9 mouse cellular contexts compared by ENCODE assay signal in the genomic region with DNA sequence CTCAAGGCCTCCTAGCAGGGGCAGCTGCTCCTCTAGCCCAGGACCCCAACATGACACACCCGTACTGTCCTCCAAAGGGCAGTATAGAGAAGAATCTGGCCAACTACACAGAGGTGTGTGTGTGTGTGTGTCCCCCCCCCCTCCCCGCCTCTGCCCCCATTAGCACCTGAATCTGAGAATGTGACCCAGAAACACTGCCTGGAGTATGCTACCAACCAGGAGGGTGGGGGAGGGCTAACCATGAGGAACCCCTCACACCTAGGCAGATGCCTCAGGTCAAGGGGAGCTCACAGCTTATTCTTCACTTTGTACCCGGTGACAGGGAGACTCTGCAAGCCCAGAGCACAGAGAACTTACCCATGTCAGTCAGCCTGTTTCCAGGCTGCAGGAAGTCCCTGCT. TPM values are rescaled to one million over a fixed set of nuclear protein-coding genes. Genes with fewer than 3 reads are reported as not detected.
DNase-seq lines count a peak whose midpoint lies in the region; ATAC-seq and TF ChIP-seq lines count a peak whose summit lies in the region.
"Had no signal": no experiment of that assay in that cellular context is flagged by ENCODE, and none has a peak within 500 bp of the region (broad histone marks: within the 10 kb centered on the region; RNA-seq: fewer than 3 reads in every experiment).

No protein-coding gene starts in this region.

- 0 out of 2 replicates have a peak, but pooled peaks cover 6% of the 10 kb centered on the region for H3K36me3 ChIP-seq in lung, postnatal 0 days (ENCODE audit: insufficient read depth, low read length)
- H3K36me3 ChIP-seq in limb, embryonic 12.5 days: peaks cover 41% of the 10 kb centered on the region

- WGBS in lung, postnatal 0 days: 56% methylated on average over 3 of the region's 3 CpGs
- WGBS in limb, embryonic 12.5 days: 82% methylated on average over 3 of the region's 3 CpGs
- 63% methylated on average over 3 of the region's 3 CpGs for WGBS in olfactory bulb, adult 2 months

- H3K27me3 ChIP-seq in lung, postnatal 0 days (replicated peaks; ENCODE audit: insufficient read depth, low read length): no peaks in the 10 kb centered on the region
- no peaks in the 10 kb centered on the region for H3K27me3 ChIP-seq in limb, embryonic 12.5 days

- ATAC-seq in CD4-positive, CD25-positive, alpha-beta regulatory T cell, adult 4 months: no peak
- ATAC-seq in lung, postnatal 0 days: no peak
- ATAC-seq in limb, embryonic 12.5 days (ENCODE audit: insufficient number of reproducible peaks, insufficient read depth, low FRiP score, low TSS enrichment, low read depth): no peak
- no peak for ATAC-seq in monocyte, adult 5-6 weeks (replicated peaks; ENCODE audit: insufficient number of reproducible peaks, low FRiP score, low TSS enrichment, poor library complexity, severe bottlenecking)

- H3K4me2 ChIP-seq in lung, postnatal 0 days (replicated peaks; ENCODE audit: low read depth, low read length): peak overlapping the region; percentile 86
- H3K4me2 ChIP-seq in limb, embryonic 12.5 days: peak overlapping the region; percentile 88

- H3K4me3 ChIP-seq in lung, postnatal 0 days (ENCODE audit: low read depth, low read length): peak overlapping the region; percentile 93
- peak overlapping the region; percentile 90 for H3K4me3 ChIP-seq in limb, embryonic 12.5 days (replicated peaks)
- H3K4me3 ChIP-seq in olfactory bulb, adult 2 months (ENCODE audit: insufficient read depth, low read depth, low read length): peak overlapping the region; percentile 21

- DNase-seq in CD4-positive, CD25-positive, alpha-beta regulatory T cell, adult 2 months (ENCODE audit: low read depth, low spot score): peak; percentile 29
- DNase-seq in lung, postnatal 0 days (ENCODE audit: low spot score): no peak
- no peak for DNase-seq in lung, postnatal 4 days
- no peak for DNase-seq in cerebellum, postnatal 14 days

- TF ChIP-seq POLR2A in olfactory bulb, adult 2 months (IDR thresholded peaks at IDR 0.05; ENCODE audit: insufficient read depth, low read depth, low read length): no peak

- TF ChIP-seq CTCF in lung, postnatal 0 days (IDR thresholded peaks at IDR 0.05): no peak
- TF ChIP-seq CTCF in olfactory bulb, adult 2 months (IDR thresholded peaks at IDR 0.05; ENCODE audit: insufficient read depth, low read depth, low read length): no peak

- H3K9me3 ChIP-seq in lung, postnatal 0 days (ENCODE audit: low read length): no peaks in the 10 kb centered on the region
- H3K9me3 ChIP-seq in limb, embryonic 12.5 days: no peaks in the 10 kb centered on the region

- H3K27ac ChIP-seq in lung, postnatal 0 days (ENCODE audit: low read length): peak overlapping the region; percentile 98
- H3K27ac ChIP-seq in limb, embryonic 12.5 days: peak overlapping the region; percentile 99; the same call in 1 of the 2 replicates
- no peak overlapping the region for H3K27ac ChIP-seq in olfactory bulb, adult 2 months (ENCODE audit: insufficient read depth, low read depth, low read length)

- peak overlapping the region; percentile 92 for H3K9ac ChIP-seq in lung, postnatal 0 days (replicated peaks; ENCODE audit: low read depth)
- peak overlapping the region; percentile 86 for H3K9ac ChIP-seq in limb, embryonic 12.5 days (replicated peaks)

- no peak for TF ChIP-seq EP300 in lung, postnatal 0 days (IDR thresholded peaks at IDR 0.05)

- peaks cover 19% of the 10 kb centered on the region; the same call in 1 of the 2 replicates for H3K4me1 ChIP-seq in lung, postnatal 0 days (ENCODE audit: insufficient read depth, low read depth, low read length)
- peaks cover 25% of the 10 kb centered on the region for H3K4me1 ChIP-seq in limb, embryonic 12.5 days (replicated peaks)
- peaks cover 30% of the 10 kb centered on the region for H3K4me1 ChIP-seq in olfactory bulb, adult 2 months (ENCODE audit: control insufficient read depth, insufficient read depth, low read length)

RNA-seq across cellular contexts. Expression of a gene that starts 2.4 kb away (rescaled TPM):
- 10 to 100 TPM; 19.3 to 21.6 TPM for polyA plus RNA-seq in CD4-positive, CD25-positive, alpha-beta regulatory T cell, adult 4 months (2017; shearing (Covaris generic))
- 33.7 and 39.5 TPM in 2 replicates for polyA plus RNA-seq in lung, postnatal 0 days (2015; fragmentation: Nextera tagmentation; extraction: Ambion mirVana)
- 31.5 and 35.3 TPM in 2 replicates for polyA plus RNA-seq in limb, embryonic 12.5 days (2016; fragmentation: Nextera tagmentation; extraction: Ambion mirVana)
- not detected in 2 replicates for polyA plus RNA-seq in olfactory bulb, adult 2 months (2012; ENCODE audit: insufficient read depth, insufficient read length, low replicate concordance, missing spikeins)
- 11.3 to 32.6 TPM (median 13.8 TPM) in 3 replicates for total RNA-seq in monocyte, adult 5-6 weeks (2017)

RNA-seq across cellular contexts. Expression of a gene that starts 8.3 kb away (rescaled TPM):
- 10 to 100 TPM; 35.2 to 58.5 TPM for polyA plus RNA-seq in CD4-positive, CD25-positive, alpha-beta regulatory T cell, adult 4 months (2017; shearing (Covaris generic))
- polyA plus RNA-seq in lung, postnatal 0 days (2015; fragmentation: Nextera tagmentation; extraction: Ambion mirVana): 75.6 and 76.7 TPM in 2 replicates
- polyA plus RNA-seq in limb, embryonic 12.5 days (2016; fragmentation: Nextera tagmentation; extraction: Ambion mirVana): 87.1 and 87.5 TPM in 2 replicates
- polyA plus RNA-seq in olfactory bulb, adult 2 months (2012; ENCODE audit: insufficient read depth, insufficient read length, low replicate concordance, missing spikeins): 248 TPM in 1 of 2 replicates, not detected in the other
- 29.3 to 42.2 TPM (median 41.6 TPM) in 3 replicates for total RNA-seq in monocyte, adult 5-6 weeks (2017)

RNA-seq across cellular contexts. Expression of a gene that starts 42.5 kb away (rescaled TPM):
- 1 to 10 TPM in 1 of 2 experiments, under 1 TPM in 1; 0.68 to 1.3 TPM for polyA plus RNA-seq in CD4-positive, CD25-positive, alpha-beta regulatory T cell, adult 4 months (2017; shearing (Covaris generic))
- polyA plus RNA-seq in lung, postnatal 0 days (2015; fragmentation: Nextera tagmentation; extraction: Ambion mirVana): 2.2 and 2.4 TPM in 2 replicates
- 0.46 and 0.58 TPM in 2 replicates for polyA plus RNA-seq in limb, embryonic 12.5 days (2016; fragmentation: Nextera tagmentation; extraction: Ambion mirVana)
- polyA plus RNA-seq in olfactory bulb, adult 2 months (2012; ENCODE audit: insufficient read depth, insufficient read length, low replicate concordance, missing spikeins): not detected in 2 replicates
- 1.3 TPM in 1 of 3 replicates, not detected in the others for total RNA-seq in monocyte, adult 5-6 weeks (2017)
- polyA plus RNA-seq: large intestine, adult 2 months had no signal

Comparison
In these comparisons a context has a peak if more than half of its experiments do, and no peak if none do; other contexts are left out.
1. H3K4me3 ChIP-seq: peak in every context shown above with its lines; median percentile 93 in lung, postnatal 0 days; 90 in limb, embryonic 12.5 days; 21 in olfactory bulb, adult 2 months.